Mouse (Mus musculus) small intestine, adult 2 months (tissue): ENCODE results near the gene Sardh.
A peak's percentile ranks its signal among the peaks of the same experiment; 100 is the strongest.

Experiments used
- CTCF ChIP-seq: fragments of 200-500 bp; IDR thresholded peaks from 2 replicates; pipeline ENCODE4 v1.5.1; 2012; ENCODE audit warnings: low read depth, mild to moderate bottlenecking, control low read depth, inconsistent platforms, low read length, moderate library complexity, mixed read lengths; ENCODE audit not compliant: insufficient replicate concordance, insufficient read length; ENCODE audit errors: extremely low read depth
- POLR2A ChIP-seq: fragments of 200-500 bp; IDR thresholded peaks from 2 replicates; pipeline ENCODE4 v1.6.1; 2012; ENCODE audit warnings: low read depth, mild to moderate bottlenecking, control low read depth, inconsistent platforms, low read length, moderate library complexity

- TF ChIP-seq CTCF (0 out of 2 replicates have a peak, but pooled peaks have one; percentile 5), POLR2A (no peak)
Observed at GRCm38 (mm10) chr2:27251434-27251833, 3.3 kb upstream of the Sardh start.
